Mouse (Mus musculus): ENCODE data around the gene Vmn1r101. TPM values are rescaled to one million over a fixed set of nuclear protein-coding genes. Genes with fewer than 3 reads are reported as not detected.
"Not testable (repeated sequence)": the region's sequence is repeated elsewhere in the genome, so short reads cannot be mapped to it uniquely, and the experiment has no call there.

Vmn1r101 gene
- polyA plus RNA-seq (2015; fragmentation: Nextera tagmentation; extraction: Ambion mirVana) = not detected in 2 replicates

- not testable (repeated sequence) for H3K9me3 ChIP-seq; H3K9ac ChIP-seq (replicated peaks); H3K4me2 ChIP-seq (replicated peaks); H3K4me3 ChIP-seq; H3K27ac ChIP-seq (replicated peaks); H3K4me1 ChIP-seq; ATAC-seq (replicated peaks); H3K27me3 ChIP-seq; H3K36me3 ChIP-seq
- WGBS = no CpG with 5 or more reads among the region's 2 CpGs
Observed at GRCm38 (mm10) chr7:20442493-20442892, at the start of gene Vmn1r101. Gene Vmn1r101, minus strand, starts transcription at chr7:20442593.

GRCm38 (mm10) chr7:20474825-20475224, 32.4 kb upstream of the Vmn1r101 start, which contains the start of gene Gm10670:
Gene Gm10670, minus strand, starts transcription at chr7:20474925.
- ATAC-seq (replicated peaks); H3K9ac ChIP-seq (replicated peaks); H3K4me2 ChIP-seq (replicated peaks); H3K4me3 ChIP-seq; H3K36me3 ChIP-seq; H3K27ac ChIP-seq (replicated peaks); H3K27me3 ChIP-seq; H3K9me3 ChIP-seq; H3K4me1 ChIP-seq: not testable (repeated sequence)
- no CpG with 5 or more reads among the region's 5 CpGs for WGBS

- WGBS = no CpG with 5 or more reads among the region's 3 CpGs
- not testable (repeated sequence) for ATAC-seq (replicated peaks); H3K4me3 ChIP-seq; H3K4me2 ChIP-seq (replicated peaks); H3K4me1 ChIP-seq; H3K9ac ChIP-seq (replicated peaks); H3K36me3 ChIP-seq; H3K27me3 ChIP-seq; H3K9me3 ChIP-seq; H3K27ac ChIP-seq (replicated peaks)
Observed at GRCm38 (mm10) chr7:20417642-20418041, 24.8 kb downstream of the Vmn1r101 start, which contains the start of gene Vmn1r100. Gene Vmn1r100, plus strand, starts transcription at chr7:20417942.

Other genes starting within 250 kb of the Vmn1r101 start
- not detected in 2 replicates for gene Vmn1r95, start 248.9 kb downstream of the Vmn1r101 start, polyA plus RNA-seq (2015; fragmentation: Nextera tagmentation; extraction: Ambion mirVana)
- gene Gm6164, start 237.0 kb downstream of the Vmn1r101 start, polyA plus RNA-seq (2015; fragmentation: Nextera tagmentation; extraction: Ambion mirVana) = not detected in 2 replicates
- not detected in 2 replicates for gene Gm4498, start 208.8 kb downstream of the Vmn1r101 start, polyA plus RNA-seq (2015; fragmentation: Nextera tagmentation; extraction: Ambion mirVana)
- gene Gm5890, start 179.8 kb downstream of the Vmn1r101 start, polyA plus RNA-seq (2015; fragmentation: Nextera tagmentation; extraction: Ambion mirVana) = not detected in 2 replicates
- not detected in 2 replicates for gene Gm4133, start 108.5 kb downstream of the Vmn1r101 start, polyA plus RNA-seq (2015; fragmentation: Nextera tagmentation; extraction: Ambion mirVana)
- not detected in 2 replicates for gene Gm5728, start 67.2 kb downstream of the Vmn1r101 start, polyA plus RNA-seq (2015; fragmentation: Nextera tagmentation; extraction: Ambion mirVana)
- not detected in 2 replicates for gene Vmn1r100, start 24.7 kb downstream of the Vmn1r101 start, polyA plus RNA-seq (2015; fragmentation: Nextera tagmentation; extraction: Ambion mirVana)
- gene Gm10670, start 32.3 kb upstream of the Vmn1r101 start, polyA plus RNA-seq (2015; fragmentation: Nextera tagmentation; extraction: Ambion mirVana) = not detected in 2 replicates
- gene Vmn1r103, start 67.9 kb upstream of the Vmn1r101 start, polyA plus RNA-seq (2015; fragmentation: Nextera tagmentation; extraction: Ambion mirVana) = not detected in 2 replicates
- not detected in 2 replicates for gene Vmn1r104, start 91.2 kb upstream of the Vmn1r101 start, polyA plus RNA-seq (2015; fragmentation: Nextera tagmentation; extraction: Ambion mirVana)
- gene Gm5726, start 103.2 kb upstream of the Vmn1r101 start, polyA plus RNA-seq (2015; fragmentation: Nextera tagmentation; extraction: Ambion mirVana) = not detected in 2 replicates
- not detected in 2 replicates for gene Gm4141, start 133.6 kb upstream of the Vmn1r101 start, polyA plus RNA-seq (2015; fragmentation: Nextera tagmentation; extraction: Ambion mirVana)
- gene Gm4513, start 156.4 kb upstream of the Vmn1r101 start, polyA plus RNA-seq (2015; fragmentation: Nextera tagmentation; extraction: Ambion mirVana) = not detected in 2 replicates
- not detected in 2 replicates for gene Vmn1r107, start 226.3 kb upstream of the Vmn1r101 start, polyA plus RNA-seq (2015; fragmentation: Nextera tagmentation; extraction: Ambion mirVana)